Mouse (Mus musculus): Measurements from ENCODE around the gene Lgals3. TPM values are rescaled to one million over a fixed set of nuclear protein-coding genes. Genes with fewer than 3 reads are reported as not detected.
"Not testable (repeated sequence)": the region's sequence is repeated elsewhere in the genome, so short reads cannot be mapped to it uniquely, and the experiment has no call there.

The Lgals3 gene
- 5.2 and 10.2 TPM in 2 replicates for total RNA-seq (2021)
- long read RNA-seq, transcript Lgals3-204 (6 exons, 1,298 nt), result major isoform, 6 of 11 reads
- long read RNA-seq, partial matches to known transcripts, result 4 of 11 reads
- long read RNA-seq, other reads (novel, unspliced or antisense), result 0 of 11 reads

DNA sequence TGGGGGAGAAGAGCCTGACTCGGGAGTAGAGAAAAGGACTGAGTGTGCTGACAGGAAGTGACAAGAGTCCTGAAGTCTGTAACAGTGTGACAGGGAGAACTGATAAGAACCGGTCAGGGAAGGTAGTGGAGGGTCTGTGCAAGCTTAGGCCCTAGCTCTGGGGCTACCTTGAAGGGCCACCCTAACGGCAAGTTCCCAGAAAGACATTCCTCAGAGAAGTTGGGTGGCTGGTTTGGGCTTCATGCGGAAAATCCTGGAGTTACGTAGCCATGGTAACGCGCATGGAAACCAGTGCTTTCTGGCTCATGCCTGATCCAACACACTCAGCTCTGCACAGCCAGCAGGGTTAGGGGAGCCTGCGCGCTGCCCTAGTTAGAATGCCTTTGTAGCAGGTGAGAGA lies at the start of gene Lgals3:
TSS of gene Lgals3 (plus strand) at position 291 of the 400 bp plus-strand sequence.
- DNase-seq, result peak; percentile 16

DNA sequence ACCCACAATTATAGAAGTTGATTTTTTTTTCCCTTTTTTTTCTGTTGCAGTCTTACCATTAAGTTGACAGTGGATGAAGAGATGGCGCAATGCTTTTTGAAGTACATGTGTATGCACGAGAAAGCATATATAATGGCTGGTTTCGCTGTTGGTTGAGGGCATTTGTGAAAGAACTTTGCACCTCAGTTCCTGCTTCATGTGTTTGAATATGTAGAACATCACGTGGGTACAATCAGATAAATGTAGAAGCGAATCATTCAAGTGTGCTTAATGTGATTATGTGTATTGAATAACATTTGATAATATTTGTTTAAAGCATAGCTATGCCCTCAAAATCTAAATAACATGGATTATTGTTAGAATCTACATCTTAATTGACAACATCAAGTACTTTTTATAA lies 48.2 kb upstream of the Lgals3 start:
- no peak for DNase-seq

GRCm38 (mm10) chr14:47321581-47321980 lies 46.0 kb upstream of the Lgals3 start:
- DNase-seq, result not testable (repeated sequence)

DNA sequence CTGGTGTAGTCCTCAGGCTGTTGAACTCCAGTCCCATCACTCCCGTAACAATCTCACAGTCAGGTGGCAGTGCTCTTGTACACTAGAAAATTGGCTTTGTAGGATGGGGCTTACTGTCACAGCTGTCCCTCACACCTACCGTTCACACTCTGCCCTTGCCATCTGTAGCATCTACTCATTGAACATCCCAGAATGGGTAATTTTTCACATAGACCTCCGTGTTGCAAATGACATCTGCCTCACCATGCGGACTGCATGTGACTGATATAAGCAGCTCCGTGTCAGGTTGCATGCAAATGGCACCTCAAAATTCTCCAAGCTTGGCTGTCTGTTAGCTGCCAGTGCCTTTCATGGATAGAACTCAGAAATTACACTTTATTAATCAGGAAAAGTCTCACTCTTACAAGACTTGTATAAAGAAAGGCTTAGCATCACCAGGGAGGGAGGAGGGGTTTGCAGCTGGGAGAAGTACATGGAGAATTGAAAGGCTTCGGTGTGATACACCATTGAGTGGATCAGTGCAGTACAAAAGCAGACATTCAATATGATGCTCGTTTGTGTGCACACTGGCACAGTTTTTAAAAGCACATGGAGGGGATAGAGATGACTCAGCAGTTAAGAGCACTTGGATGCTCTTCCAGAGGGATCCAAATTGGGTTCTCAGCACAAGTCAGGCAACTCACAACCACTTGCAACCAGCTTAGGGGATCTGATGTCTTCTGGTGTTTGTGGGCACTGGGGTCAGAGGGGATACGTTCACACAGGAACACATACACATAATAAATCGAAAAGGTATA lies 41.4 kb upstream of the Lgals3 start:
- no peak for DNase-seq

DNA sequence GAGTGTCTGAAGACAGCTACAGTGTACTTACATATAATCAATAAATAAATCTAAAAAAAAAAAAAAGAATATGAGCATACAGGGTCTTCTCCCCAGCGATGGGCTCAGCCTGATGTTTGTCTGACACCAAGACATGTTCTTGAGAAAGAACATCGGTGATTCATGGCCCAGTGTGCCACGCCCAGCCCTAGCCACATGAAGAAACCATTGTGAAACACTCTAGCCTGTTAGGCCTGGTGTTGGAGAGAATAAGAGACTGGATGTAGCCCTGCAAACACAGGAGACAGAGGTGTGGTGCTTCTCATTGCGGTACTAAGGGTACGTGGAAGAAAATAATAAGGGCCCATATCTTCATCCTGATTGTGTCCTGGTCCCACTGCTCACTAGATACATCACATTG lies 40.2 kb upstream of the Lgals3 start:
- no peak for DNase-seq

DNA sequence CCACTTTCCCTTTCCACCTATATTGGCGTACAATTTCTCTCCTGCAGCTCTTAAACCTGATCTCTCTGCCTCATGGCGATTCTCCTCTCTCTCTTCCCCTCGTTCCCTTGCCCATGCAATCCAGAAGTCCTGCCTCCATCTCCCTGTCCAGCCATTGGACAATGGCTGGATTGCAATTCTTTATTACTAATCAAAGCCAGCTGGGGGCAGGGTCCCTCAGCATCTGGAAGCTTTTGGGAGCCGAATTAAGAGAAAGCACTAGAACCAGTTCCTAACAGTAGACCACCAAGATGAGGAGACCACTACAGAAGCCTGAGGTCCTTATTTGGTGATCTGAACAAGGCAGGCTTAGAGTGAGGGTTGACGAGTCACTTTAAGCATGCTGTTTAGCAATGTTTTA lies 35.6 kb upstream of the Lgals3 start:
- no peak for DNase-seq

- peak; percentile 71 for DNase-seq
These were observed 32.7 kb upstream of the Lgals3 start for GRCm38 (mm10) chr14:47334819-47335218.

- no peak for DNase-seq
These were observed 32.3 kb upstream of the Lgals3 start for GRCm38 (mm10) chr14:47335300-47335699.

DNA sequence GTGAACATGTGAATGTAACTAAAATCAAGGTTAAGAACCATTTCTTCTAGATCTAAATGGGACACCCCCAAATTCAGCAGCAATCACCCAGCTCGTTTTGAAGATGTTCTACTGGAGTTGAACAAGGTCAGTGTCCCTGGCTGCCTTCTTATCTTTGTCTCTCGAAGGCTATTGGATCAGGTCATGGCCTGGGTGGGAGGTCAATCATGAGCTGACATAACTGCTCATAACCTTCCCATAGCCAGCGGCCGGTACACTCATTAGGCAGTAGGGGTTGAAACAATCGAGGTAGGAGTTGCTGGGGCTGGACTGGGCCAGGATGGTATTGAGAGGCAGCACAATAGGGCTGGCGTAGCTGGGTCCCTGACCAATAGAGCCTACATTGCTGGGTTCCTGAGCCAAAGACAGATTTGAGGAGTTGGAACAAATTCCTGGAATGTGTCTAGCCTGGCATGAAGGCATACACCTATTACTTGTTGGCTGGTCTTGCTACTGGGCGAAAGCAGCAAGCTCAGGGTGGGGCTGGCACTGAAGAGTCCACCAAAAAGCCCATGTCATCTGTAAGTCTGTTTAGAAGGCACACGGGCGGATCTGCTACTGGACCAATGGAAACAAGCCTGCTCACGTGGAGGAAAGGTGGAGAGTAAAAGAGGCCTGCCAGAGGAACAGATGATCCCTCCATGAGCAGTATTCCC lies 27.2 kb upstream of the Lgals3 start:
- no peak for DNase-seq

DNA sequence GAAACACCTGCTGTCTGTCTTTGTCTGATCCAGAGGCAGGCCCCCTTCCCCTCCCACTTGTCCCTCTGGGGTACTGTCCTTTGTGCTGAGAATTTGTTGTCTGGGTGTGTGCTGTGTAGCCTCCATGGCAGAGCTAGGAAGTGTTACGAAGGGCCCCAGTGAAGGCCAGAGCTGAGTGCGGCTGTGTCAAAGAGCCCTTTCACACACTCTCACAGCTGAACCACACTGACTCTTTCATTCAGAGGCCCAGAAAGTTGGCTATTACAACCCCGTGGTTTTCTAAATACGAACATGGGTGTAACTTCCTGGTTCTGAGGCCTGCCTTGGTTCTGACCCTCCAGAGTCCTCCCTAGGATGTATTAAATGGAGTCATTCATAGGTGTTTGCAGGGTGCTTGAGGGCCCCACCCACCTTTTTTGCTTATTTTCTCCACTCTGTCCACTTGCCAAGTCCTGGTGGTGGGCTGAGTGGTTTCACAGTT lies 25.7 kb upstream of the Lgals3 start:
- DNase-seq, result no peak

GRCm38 (mm10) chr14:47346715-47347114 lies 20.8 kb upstream of the Lgals3 start:
- DNase-seq, result no peak

DNA sequence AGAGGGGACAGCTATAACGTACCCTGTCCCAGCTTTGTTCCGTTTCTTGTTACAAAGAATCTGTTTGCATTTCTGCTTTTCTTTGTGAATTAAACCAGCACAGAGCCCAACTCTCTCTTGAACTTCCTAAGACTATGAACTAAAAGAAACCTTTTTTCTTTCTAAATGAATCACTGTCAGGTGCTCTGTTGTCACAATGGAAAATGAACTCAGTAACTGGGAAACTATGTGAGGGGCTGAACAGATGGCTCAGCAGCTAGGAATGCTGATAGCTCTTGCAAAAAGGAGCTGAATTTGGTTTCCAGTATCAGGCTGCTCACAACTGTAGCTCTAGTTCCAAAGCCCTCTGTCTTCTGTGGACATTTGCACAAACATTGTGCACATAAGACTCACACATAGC lies 16.6 kb upstream of the Lgals3 start:
- DNase-seq, result no peak

DNA sequence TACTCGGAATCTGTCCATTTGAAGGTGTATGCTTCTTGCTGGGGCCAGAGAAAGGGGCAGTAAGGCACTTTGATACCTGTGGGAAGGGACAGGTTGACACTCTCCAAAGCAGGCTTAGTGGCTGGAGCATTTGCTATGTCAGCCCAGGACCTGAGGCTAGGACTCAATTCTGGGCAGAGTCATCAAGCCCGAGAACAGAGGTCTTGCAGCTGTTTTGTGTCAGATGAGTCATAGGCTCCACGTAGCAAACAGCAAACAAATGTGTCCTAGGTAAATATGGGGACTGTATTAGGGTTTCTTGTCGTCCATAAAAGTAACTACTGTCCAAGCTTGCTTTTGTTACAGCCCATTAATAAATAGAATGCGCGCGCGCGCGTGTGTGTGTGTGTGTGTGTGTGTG lies 15.3 kb upstream of the Lgals3 start:
- DNase-seq, result no peak

GRCm38 (mm10) chr14:47353240-47353639 lies 14.3 kb upstream of the Lgals3 start:
- no peak for DNase-seq

DNA sequence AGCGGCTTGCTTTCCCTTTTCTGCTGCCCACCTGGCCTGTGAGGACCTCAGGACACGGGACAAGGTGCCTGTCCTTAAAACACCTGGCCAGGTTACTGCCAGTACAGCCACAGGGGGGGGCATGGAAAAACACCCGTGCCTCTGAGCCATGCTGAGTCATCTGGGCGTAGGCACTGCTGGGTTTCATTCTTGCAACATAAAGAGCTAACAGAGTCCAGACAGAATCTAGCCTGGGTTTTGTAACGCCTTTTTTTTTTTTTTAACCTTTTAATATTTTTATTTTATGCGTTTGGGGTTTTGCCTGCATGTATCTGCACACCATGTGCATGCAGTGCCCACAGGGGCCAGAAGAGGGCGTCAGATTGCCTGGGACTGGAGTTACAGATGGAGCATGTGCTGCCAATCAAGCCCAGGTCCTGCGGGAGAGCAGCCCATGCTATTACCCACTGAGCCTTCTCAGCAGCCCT lies 13.4 kb upstream of the Lgals3 start:
- peak; percentile 47 for DNase-seq

- no peak for DNase-seq
These were observed 12.6 kb upstream of the Lgals3 start for GRCm38 (mm10) chr14:47354948-47355347.

DNA sequence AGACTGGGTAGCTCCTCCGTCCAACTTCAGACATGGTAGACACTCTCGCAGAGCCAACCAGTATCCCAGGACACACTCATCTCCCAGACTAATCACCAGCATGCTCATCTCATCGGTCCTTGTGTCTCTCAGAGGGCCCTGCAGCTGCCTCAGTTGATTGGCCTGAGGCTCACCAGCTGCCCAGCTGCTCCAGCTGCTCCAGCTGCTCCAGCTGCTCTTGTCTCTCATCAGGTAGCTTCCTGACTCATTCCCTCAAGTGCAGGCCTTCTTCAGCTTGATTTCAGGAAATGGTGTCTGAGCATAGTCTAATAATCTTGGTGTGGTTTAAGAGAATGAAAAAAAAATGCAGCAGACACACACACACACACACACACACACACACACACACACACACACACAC lies 10.9 kb upstream of the Lgals3 start:
- no peak for DNase-seq

DNA sequence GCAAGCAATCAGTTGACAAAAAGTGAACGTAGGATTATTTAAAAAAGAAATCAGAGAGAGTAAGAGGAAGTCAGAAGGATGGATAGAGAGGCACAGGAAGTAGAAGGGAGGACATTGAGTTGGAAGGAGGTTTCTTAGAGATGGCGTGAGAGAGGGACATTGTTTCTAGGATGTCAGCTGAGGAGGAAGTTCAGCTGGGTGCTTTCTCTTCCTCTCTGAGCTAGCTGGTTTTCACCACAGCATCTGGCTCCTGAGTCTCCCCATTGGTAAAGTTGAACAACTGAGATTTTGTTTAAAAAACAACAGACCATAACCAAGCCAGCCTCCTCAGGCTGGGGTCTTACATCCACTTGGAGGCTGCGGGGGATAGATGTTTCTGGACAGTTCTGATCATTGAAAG lies 7.9 kb upstream of the Lgals3 start:
- no peak for DNase-seq

DNA sequence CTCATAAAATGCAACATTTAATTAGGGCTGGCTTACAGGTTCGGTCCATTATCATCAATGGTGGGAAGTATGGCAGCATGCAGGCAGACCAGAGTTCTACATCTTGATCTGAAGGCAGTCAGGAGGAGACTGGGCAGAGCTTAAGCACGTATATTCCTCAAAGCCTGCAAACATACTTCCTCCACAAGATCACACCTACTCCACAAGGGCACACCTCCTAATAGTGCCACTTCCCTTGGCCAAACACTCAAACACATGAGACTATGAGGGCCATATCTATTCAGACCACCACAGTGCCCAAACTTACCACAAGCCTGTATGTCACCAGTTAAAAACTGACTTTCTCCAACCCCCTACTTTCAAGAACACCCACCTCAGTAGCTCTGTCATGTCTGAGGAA lies 6.1 kb upstream of the Lgals3 start:
- DNase-seq, result no peak

- no peak for DNase-seq
These were observed 5.7 kb upstream of the Lgals3 start for GRCm38 (mm10) chr14:47361899-47362298.

DNA sequence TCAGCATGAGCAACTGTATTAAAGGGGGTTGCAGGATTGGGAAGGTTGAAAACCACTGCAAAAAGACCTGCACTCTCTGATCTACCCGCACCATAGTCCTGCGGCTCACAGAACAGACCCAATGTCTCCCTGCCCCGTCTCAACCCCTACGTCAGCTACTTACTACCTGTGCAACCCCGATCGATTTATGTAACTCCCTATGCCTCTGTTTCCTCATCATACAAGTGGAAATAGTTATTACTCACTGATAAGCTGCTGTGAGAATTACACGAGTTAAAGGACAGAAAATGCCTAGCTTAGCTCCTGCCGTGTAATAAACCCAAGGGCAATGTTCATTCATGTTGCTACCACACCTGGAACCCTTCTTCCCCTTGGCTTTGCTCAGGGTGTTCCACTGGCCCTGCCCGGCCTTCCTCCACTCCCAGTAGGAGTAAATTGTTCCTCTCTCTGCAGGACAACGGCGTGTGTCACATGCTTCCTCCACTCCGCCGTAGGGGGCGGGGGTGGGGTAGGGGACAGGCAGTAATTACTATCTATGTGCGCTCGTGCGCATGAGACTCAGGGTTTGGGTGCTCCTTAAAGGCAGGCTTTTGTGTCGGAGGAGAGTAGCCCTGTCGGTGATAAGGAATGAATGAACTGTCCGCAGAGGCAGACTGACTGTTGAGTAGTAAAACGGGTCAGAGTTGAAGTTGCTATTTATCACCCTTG lies 2.7 kb upstream of the Lgals3 start:
- DNase-seq, result no peak

GRCm38 (mm10) chr14:47366881-47367321 lies 650 bp upstream of the Lgals3 start:
- peak; percentile 19 for DNase-seq

DNA sequence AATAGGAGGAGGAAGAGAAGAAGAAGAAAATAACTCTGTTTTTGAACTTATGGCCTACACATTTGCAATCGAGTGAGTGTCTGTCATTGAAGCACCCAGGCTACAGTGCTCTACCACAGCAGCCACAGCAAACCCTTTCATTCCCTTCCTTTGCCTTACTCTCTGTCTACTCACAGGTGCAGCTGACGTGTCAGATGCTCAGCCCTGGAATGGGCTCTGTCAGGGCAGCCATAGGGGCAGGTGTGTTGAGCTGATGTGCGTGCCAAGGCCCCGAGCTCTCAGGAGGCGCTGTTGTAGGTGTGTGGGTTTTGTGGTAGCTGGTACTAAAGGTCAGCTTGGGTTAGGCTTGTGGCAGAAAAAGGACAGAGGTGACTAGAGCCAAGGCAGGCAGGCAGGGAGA lies 2.2 kb downstream of the Lgals3 start:
- DNase-seq, result no peak

Data from adrenal gland, postnatal 25 days (tissue).